Mouse (Mus musculus): ENCODE results near the gene Scaper. TPM values are rescaled to one million over a fixed set of nuclear protein-coding genes. Genes with fewer than 3 reads are reported as not detected.

The Scaper gene
- polyA plus RNA-seq (2012; rRNA removed): 1.3 and 2.6 TPM in 2 replicates

- under 1% methylated on average over 60 of the region's 60 CpGs for WGBS
- Histone ChIP-seq H3K4me3 (ENCODE audit: low read depth, low read length) (peak within 1 kb of the TSS; percentile 75), H3K4me1 (ENCODE audit: control insufficient read depth, insufficient read depth, insufficient read length, low read length) (peaks cover 4% of the 10 kb centered on the region; the same call in 1 of the 2 replicates), H3K27ac (ENCODE audit: insufficient read depth, low read depth, low read length) (peak within 1 kb of the TSS; percentile 87), H3K36me3 (ENCODE audit: control insufficient read depth, insufficient read depth, low read length) (no peaks in the 10 kb centered on the region), H3K27me3 (ENCODE audit: control insufficient read depth, insufficient read depth, low read length) (no peaks in the 10 kb centered on the region)
- no peak for TF ChIP-seq CTCF (IDR thresholded peaks at IDR 0.05; ENCODE audit: extremely low read depth, insufficient read length, insufficient replicate concordance, low read depth, low read length)
- peak; percentile 57 for TF ChIP-seq POLR2A (IDR thresholded peaks at IDR 0.05; ENCODE audit: low read depth, low read length)
Observed at GRCm38 (mm10) chr9:55937664-55938617, at the start of gene Scaper. Gene Scaper, minus strand, starts transcription at chr9:55938119.

- no peak for TF ChIP-seq CTCF (IDR thresholded peaks at IDR 0.05; ENCODE audit: extremely low read depth, insufficient read length, insufficient replicate concordance, low read depth, low read length)
- no peak for TF ChIP-seq POLR2A (IDR thresholded peaks at IDR 0.05; ENCODE audit: low read depth, low read length)
- H3K36me3 ChIP-seq (ENCODE audit: control insufficient read depth, insufficient read depth, low read length): no peaks in the 10 kb centered on the region
- H3K27me3 ChIP-seq (ENCODE audit: control insufficient read depth, insufficient read depth, low read length): no peaks in the 10 kb centered on the region
- no peak overlapping the region for H3K4me3 ChIP-seq (ENCODE audit: low read depth, low read length)
- no peaks in the 10 kb centered on the region for H3K4me1 ChIP-seq (ENCODE audit: control insufficient read depth, insufficient read depth, insufficient read length, low read length)
- no peak overlapping the region for H3K27ac ChIP-seq (ENCODE audit: insufficient read depth, low read depth, low read length)
- 39% methylated on average over 1 of the region's 1 CpGs for WGBS
Observed at GRCm38 (mm10) chr9:55946819-55947218, 8.9 kb upstream of the Scaper start.

- H3K4me3 ChIP-seq (ENCODE audit: low read depth, low read length): no peak overlapping the region
- H3K27me3 ChIP-seq (ENCODE audit: control insufficient read depth, insufficient read depth, low read length): no peaks in the 10 kb centered on the region
- peaks cover 4% of the 10 kb centered on the region; the same call in 1 of the 2 replicates for H3K4me1 ChIP-seq (ENCODE audit: control insufficient read depth, insufficient read depth, insufficient read length, low read length)
- TF ChIP-seq CTCF (IDR thresholded peaks at IDR 0.05; ENCODE audit: extremely low read depth, insufficient read length, insufficient replicate concordance, low read depth, low read length): no peak
- TF ChIP-seq POLR2A (IDR thresholded peaks at IDR 0.05; ENCODE audit: low read depth, low read length): no peak
- no peak overlapping the region for H3K27ac ChIP-seq (ENCODE audit: insufficient read depth, low read depth, low read length)
- H3K36me3 ChIP-seq (ENCODE audit: control insufficient read depth, insufficient read depth, low read length): no peaks in the 10 kb centered on the region
Observed at GRCm38 (mm10) chr9:55941356-55941755, 3.4 kb upstream of the Scaper start.

- Histone ChIP-seq H3K27ac (ENCODE audit: insufficient read depth, low read depth, low read length) (0 out of 2 replicates have a peak overlapping the region, but pooled peaks have one; percentile 87), H3K4me1 (ENCODE audit: control insufficient read depth, insufficient read depth, insufficient read length, low read length) (peaks cover 4% of the 10 kb centered on the region; the same call in 1 of the 2 replicates), H3K27me3 (ENCODE audit: control insufficient read depth, insufficient read depth, low read length) (no peaks in the 10 kb centered on the region), H3K4me3 (ENCODE audit: low read depth, low read length) (no peak overlapping the region), H3K36me3 (ENCODE audit: control insufficient read depth, insufficient read depth, low read length) (no peaks in the 10 kb centered on the region)
- WGBS: 7% methylated on average over 6 of the region's 6 CpGs
- no peak for TF ChIP-seq CTCF (IDR thresholded peaks at IDR 0.05; ENCODE audit: extremely low read depth, insufficient read length, insufficient replicate concordance, low read depth, low read length)
Observed at GRCm38 (mm10) chr9:55938618-55938985, 683 bp upstream of the Scaper start.

GRCm38 (mm10) chr9:55937224-55937663 lies 675 bp downstream of the Scaper start:
- 25% methylated on average over 5 of the region's 5 CpGs for WGBS
- H3K27ac ChIP-seq (ENCODE audit: insufficient read depth, low read depth, low read length): no peak overlapping the region
- H3K4me1 ChIP-seq (ENCODE audit: control insufficient read depth, insufficient read depth, insufficient read length, low read length): peaks cover 4% of the 10 kb centered on the region; the same call in 1 of the 2 replicates
- H3K27me3 ChIP-seq (ENCODE audit: control insufficient read depth, insufficient read depth, low read length): no peaks in the 10 kb centered on the region
- no peak for TF ChIP-seq POLR2A (IDR thresholded peaks at IDR 0.05; ENCODE audit: low read depth, low read length)
- TF ChIP-seq CTCF (IDR thresholded peaks at IDR 0.05; ENCODE audit: extremely low read depth, insufficient read length, insufficient replicate concordance, low read depth, low read length): no peak
- peak overlapping the region; percentile 75 for H3K4me3 ChIP-seq (ENCODE audit: low read depth, low read length)
- no peaks in the 10 kb centered on the region for H3K36me3 ChIP-seq (ENCODE audit: control insufficient read depth, insufficient read depth, low read length)

GRCm38 (mm10) chr9:55932482-55932881 lies 5.4 kb downstream of the Scaper start:
- TF ChIP-seq CTCF (IDR thresholded peaks at IDR 0.05; ENCODE audit: extremely low read depth, insufficient read length, insufficient replicate concordance, low read depth, low read length) (no peak), POLR2A (IDR thresholded peaks at IDR 0.05; ENCODE audit: low read depth, low read length) (no peak)
- no peaks in the 10 kb centered on the region for H3K27me3 ChIP-seq (ENCODE audit: control insufficient read depth, insufficient read depth, low read length)
- WGBS: 69% methylated on average over 1 of the region's 1 CpGs

GRCm38 (mm10) chr9:55918579-55918978 lies 19.3 kb downstream of the Scaper start:
- H3K4me3 ChIP-seq (ENCODE audit: low read depth, low read length): no peak overlapping the region
- H3K4me1 ChIP-seq (ENCODE audit: control insufficient read depth, insufficient read depth, insufficient read length, low read length): no peaks in the 10 kb centered on the region
- no peak overlapping the region for H3K27ac ChIP-seq (ENCODE audit: insufficient read depth, low read depth, low read length)
- H3K27me3 ChIP-seq (ENCODE audit: control insufficient read depth, insufficient read depth, low read length): no peaks in the 10 kb centered on the region
- H3K36me3 ChIP-seq (ENCODE audit: control insufficient read depth, insufficient read depth, low read length): no peaks in the 10 kb centered on the region
- 84% methylated on average over 3 of the region's 3 CpGs for WGBS
- TF ChIP-seq POLR2A (IDR thresholded peaks at IDR 0.05; ENCODE audit: low read depth, low read length) (no peak), CTCF (IDR thresholded peaks at IDR 0.05; ENCODE audit: extremely low read depth, insufficient read length, insufficient replicate concordance, low read depth, low read length) (no peak)

More at GRCm38 (mm10) chr9:55932482-55932881, 5.4 kb downstream of the Scaper start:
- no peak overlapping the region for H3K4me3 ChIP-seq (ENCODE audit: low read depth, low read length)
- no peak overlapping the region for H3K27ac ChIP-seq (ENCODE audit: insufficient read depth, low read depth, low read length)
- peaks cover 2% of the 10 kb centered on the region; the same call in 1 of the 2 replicates for H3K4me1 ChIP-seq (ENCODE audit: control insufficient read depth, insufficient read depth, insufficient read length, low read length)
- H3K36me3 ChIP-seq (ENCODE audit: control insufficient read depth, insufficient read depth, low read length): no peaks in the 10 kb centered on the region
